Comparison of ENCODE assay signal across 1 mouse cellular context in genomic region chr6:55039446-55039783, GRCm38 (mm10).
TF ChIP-seq lines count a peak whose summit lies in the region.

No protein-coding gene starts in this region.

TF ChIP-seq in CH12.LX, 34 proteins besides CTCF, POLR2A, EP300 and RAD21 (continued from another document):
- TF ChIP-seq SIN3A (IDR thresholded peaks at IDR 0.05; ENCODE audit: low read length): no peak
- no peak for TF ChIP-seq MYC (IDR thresholded peaks at IDR 0.05; ENCODE audit: low read depth, low read length)
- no peak for TF ChIP-seq ZNF384 (IDR thresholded peaks at IDR 0.05; ENCODE audit: low read depth, low read length)
- TF ChIP-seq GABPA (IDR thresholded peaks at IDR 0.05; ENCODE audit: insufficient replicate concordance, low read depth, low read length): no peak
- no peak for TF ChIP-seq TBP (conservative IDR thresholded peaks at IDR 0.05; ENCODE audit: low read depth, low read length)
- no peak for TF ChIP-seq MAFK (IDR thresholded peaks at IDR 0.05; ENCODE audit: insufficient replicate concordance, low read length)
- TF ChIP-seq PAX5 (IDR thresholded peaks at IDR 0.05; ENCODE audit: low read length): no peak
- TF ChIP-seq USF2 (conservative IDR thresholded peaks at IDR 0.05; ENCODE audit: low read depth, low read length): no peak
- TF ChIP-seq NRF1 (IDR thresholded peaks at IDR 0.05; ENCODE audit: low read depth, low read length): no peak
- TF ChIP-seq ZMIZ1 (IDR thresholded peaks at IDR 0.05; ENCODE audit: low read depth, low read length): no peak
